Mouse (Mus musculus): ENCODE data around the gene Rxra. TPM values are rescaled to one million over a fixed set of nuclear protein-coding genes. Genes with fewer than 3 reads are reported as not detected.

The Rxra gene
- polyA plus RNA-seq, 1 experiment from 2014 or later = 7.6 TPM

- Histone ChIP-seq H3K4me3 (0 out of 2 replicates have a peak overlapping the region, but pooled peaks have one; percentile 2), H3K27ac (replicated peaks) (peak overlapping the region; percentile 73), H3K9me3 (replicated peaks) (peaks cover 6% of the 10 kb centered on the region), H3K27me3 (ENCODE audit: low read depth, poor library complexity, severe bottlenecking) (peaks cover 99% of the 10 kb centered on the region), H3K4me1 (peaks cover 46% of the 10 kb centered on the region), H3K36me3 (no peaks in the 10 kb centered on the region)
- WGBS = 15% methylated on average over 8 of the region's 8 CpGs
- peak; percentile 50 for DNase-seq (ENCODE audit: low spot score)
These were observed 26.2 kb upstream of the Rxra start for GRCm38 (mm10) chr2:27649862-27650661.

- Histone ChIP-seq H3K4me3 (0 out of 2 replicates have a peak overlapping the region, but pooled peaks have one; percentile 2), H3K27ac (replicated peaks) (peak overlapping the region; percentile 73), H3K36me3 (no peaks in the 10 kb centered on the region), H3K27me3 (ENCODE audit: low read depth, poor library complexity, severe bottlenecking) (peaks cover 99% of the 10 kb centered on the region), H3K9me3 (replicated peaks) (peaks cover 6% of the 10 kb centered on the region), H3K4me1 (peaks cover 46% of the 10 kb centered on the region)
- DNase-seq (ENCODE audit: low spot score) = peak; percentile 72
These were observed 25.2 kb upstream of the Rxra start for GRCm38 (mm10) chr2:27650991-27651390.

GRCm38 (mm10) chr2:27653496-27654030 lies 22.7 kb upstream of the Rxra start:
- Histone ChIP-seq H3K9me3 (replicated peaks) (peaks cover under 1% of the 10 kb centered on the region), H3K36me3 (no peaks in the 10 kb centered on the region), H3K27ac (replicated peaks) (no peak overlapping the region), H3K4me1 (peaks cover 46% of the 10 kb centered on the region), H3K27me3 (ENCODE audit: low read depth, poor library complexity, severe bottlenecking) (peaks cover 99% of the 10 kb centered on the region), H3K4me3 (no peak overlapping the region)
- 79% methylated on average over 5 of the region's 5 CpGs for WGBS
- DNase-seq (ENCODE audit: low spot score) = no peak

GRCm38 (mm10) chr2:27654321-27655232 lies 21.7 kb upstream of the Rxra start:
- 71% methylated on average over 8 of the region's 8 CpGs for WGBS
- Histone ChIP-seq H3K27ac (replicated peaks) (no peak overlapping the region), H3K4me3 (no peak overlapping the region), H3K9me3 (replicated peaks) (no peaks in the 10 kb centered on the region), H3K4me1 (peaks cover 39% of the 10 kb centered on the region), H3K27me3 (ENCODE audit: low read depth, poor library complexity, severe bottlenecking) (peaks cover 95% of the 10 kb centered on the region), H3K36me3 (no peaks in the 10 kb centered on the region)
- DNase-seq (ENCODE audit: low spot score) = no peak

- Histone ChIP-seq H3K36me3 (no peaks in the 10 kb centered on the region), H3K27me3 (ENCODE audit: low read depth, poor library complexity, severe bottlenecking) (peaks cover 90% of the 10 kb centered on the region), H3K9me3 (replicated peaks) (peaks cover 10% of the 10 kb centered on the region; the same call in 1 of the 2 replicates), H3K4me1 (peaks cover 19% of the 10 kb centered on the region), H3K4me3 (no peak overlapping the region), H3K27ac (replicated peaks) (no peak overlapping the region)
- no peak for DNase-seq (ENCODE audit: low spot score)
These were observed 19.7 kb upstream of the Rxra start for GRCm38 (mm10) chr2:27656576-27656975.

- Histone ChIP-seq H3K4me1 (peaks cover 28% of the 10 kb centered on the region), H3K27ac (replicated peaks) (no peak overlapping the region), H3K36me3 (no peaks in the 10 kb centered on the region), H3K27me3 (ENCODE audit: low read depth, poor library complexity, severe bottlenecking) (peaks cover 97% of the 10 kb centered on the region), H3K9me3 (replicated peaks) (peaks cover 4% of the 10 kb centered on the region; the same call in 1 of the 2 replicates), H3K4me3 (no peak overlapping the region)
- WGBS = 80% methylated on average over 6 of the region's 6 CpGs
- no peak for DNase-seq (ENCODE audit: low spot score)
These were observed 11.0 kb upstream of the Rxra start for GRCm38 (mm10) chr2:27665284-27665683.

GRCm38 (mm10) chr2:27666719-27667118 lies 9.5 kb upstream of the Rxra start:
- H3K27ac ChIP-seq (replicated peaks) = peak overlapping the region; percentile 82
- H3K27me3 ChIP-seq (ENCODE audit: low read depth, poor library complexity, severe bottlenecking) = peaks cover 97% of the 10 kb centered on the region
- H3K4me1 ChIP-seq = peaks cover 43% of the 10 kb centered on the region
- peak; percentile 63 for DNase-seq (ENCODE audit: low spot score)
- peak overlapping the region; percentile 20; the same call in 1 of the 2 replicates for H3K4me3 ChIP-seq
- 30% methylated on average over 4 of the region's 4 CpGs for WGBS
- no peaks in the 10 kb centered on the region for H3K9me3 ChIP-seq (replicated peaks)
- no peaks in the 10 kb centered on the region for H3K36me3 ChIP-seq

- DNase-seq (ENCODE audit: low spot score) = no peak
- Histone ChIP-seq H3K27me3 (ENCODE audit: low read depth, poor library complexity, severe bottlenecking) (peaks cover 97% of the 10 kb centered on the region), H3K4me3 (no peak overlapping the region), H3K4me1 (peaks cover 45% of the 10 kb centered on the region), H3K36me3 (no peaks in the 10 kb centered on the region), H3K27ac (replicated peaks) (peak overlapping the region; percentile 82), H3K9me3 (replicated peaks) (no peaks in the 10 kb centered on the region)
- 82% methylated on average over 4 of the region's 4 CpGs for WGBS
These were observed 8.6 kb upstream of the Rxra start for GRCm38 (mm10) chr2:27667677-27668076.

GRCm38 (mm10) chr2:27670746-27671145 lies 5.5 kb upstream of the Rxra start:
- H3K9me3 ChIP-seq (replicated peaks) = no peaks in the 10 kb centered on the region
- no peak for DNase-seq (ENCODE audit: low spot score)
- H3K27ac ChIP-seq (replicated peaks) = peak overlapping the region; percentile 3
- peaks cover 97% of the 10 kb centered on the region for H3K27me3 ChIP-seq (ENCODE audit: low read depth, poor library complexity, severe bottlenecking)
- peaks cover 47% of the 10 kb centered on the region for H3K4me1 ChIP-seq
- WGBS = 39% methylated on average over 5 of the region's 5 CpGs
- H3K36me3 ChIP-seq = no peaks in the 10 kb centered on the region
- no peak overlapping the region for H3K4me3 ChIP-seq

- Histone ChIP-seq H3K4me3 (no peak overlapping the region), H3K36me3 (no peaks in the 10 kb centered on the region), H3K27ac (replicated peaks) (peak overlapping the region; percentile 3), H3K4me1 (peaks cover 47% of the 10 kb centered on the region), H3K9me3 (replicated peaks) (no peaks in the 10 kb centered on the region), H3K27me3 (ENCODE audit: low read depth, poor library complexity, severe bottlenecking) (peaks cover 92% of the 10 kb centered on the region)
- WGBS = 18% methylated on average over 3 of the region's 3 CpGs
- no peak for DNase-seq (ENCODE audit: low spot score)
These were observed 4.6 kb upstream of the Rxra start for GRCm38 (mm10) chr2:27671633-27672091.

- peak overlapping the region; percentile 97 for H3K27ac ChIP-seq (replicated peaks)
- H3K27me3 ChIP-seq (ENCODE audit: low read depth, poor library complexity, severe bottlenecking) = peaks cover 66% of the 10 kb centered on the region
- 8% methylated on average over 87 of the region's 106 CpGs for WGBS
- peak overlapping the region; percentile 94 for H3K4me3 ChIP-seq
- DNase-seq (ENCODE audit: low spot score) = peak; percentile 81
- H3K36me3 ChIP-seq = no peaks in the 10 kb centered on the region
- peaks cover 60% of the 10 kb centered on the region for H3K4me1 ChIP-seq
- no peaks in the 10 kb centered on the region for H3K9me3 ChIP-seq (replicated peaks)
These were observed 462 bp downstream of the Rxra start for GRCm38 (mm10) chr2:27676478-27677325.
